Mouse (Mus musculus): ENCODE measurements around the gene Fam192a. TPM values are rescaled to one million over a fixed set of nuclear protein-coding genes. Genes with fewer than 3 reads are reported as not detected.

The Fam192a gene
- polyA plus RNA-seq, 3 experiments from 2014 or later, result 52.4 to 89.1 (median 66.9) TPM

DNA sequence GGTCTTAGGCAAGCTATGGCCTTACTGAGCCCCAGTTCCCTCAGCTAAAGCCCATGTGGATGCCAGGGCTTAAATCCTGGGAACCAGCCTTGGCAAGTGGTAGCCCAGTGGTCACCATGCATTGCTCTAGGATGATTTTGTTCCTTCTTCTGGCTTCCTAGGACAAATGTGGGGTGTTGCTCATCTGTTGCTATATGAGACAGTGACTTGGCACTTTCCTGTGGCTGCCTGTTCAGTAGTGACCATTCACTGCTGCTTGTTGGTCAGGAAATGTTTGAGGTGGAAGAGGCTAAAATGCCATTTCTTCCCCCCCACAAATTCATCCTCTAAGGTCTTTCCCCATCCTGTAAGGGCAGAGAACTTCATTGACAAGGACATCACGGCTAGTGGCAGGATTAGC is 32.4 kb downstream of the Fam192a start:
- no peak for ATAC-seq

DNA sequence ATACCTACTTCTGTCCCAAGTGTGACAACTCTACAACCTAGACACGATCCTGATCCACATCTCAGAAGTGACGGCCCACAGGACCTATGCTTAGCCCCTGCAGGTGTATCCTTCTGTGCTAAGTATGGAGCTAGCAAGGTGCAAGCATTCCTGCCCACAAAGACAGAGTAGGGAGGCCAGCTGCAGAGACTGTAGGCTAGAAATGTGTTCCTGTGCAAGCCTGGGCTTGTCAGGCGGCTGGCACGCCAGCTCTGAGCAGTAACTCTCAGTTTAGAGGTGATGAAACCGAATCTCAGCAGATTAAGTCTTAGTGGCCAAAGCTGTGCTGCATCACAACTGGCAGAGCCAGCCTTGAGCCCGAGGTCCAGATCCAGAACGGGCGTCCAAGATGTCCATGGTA is 33.7 kb downstream of the Fam192a start:
- no peak for ATAC-seq

DNA sequence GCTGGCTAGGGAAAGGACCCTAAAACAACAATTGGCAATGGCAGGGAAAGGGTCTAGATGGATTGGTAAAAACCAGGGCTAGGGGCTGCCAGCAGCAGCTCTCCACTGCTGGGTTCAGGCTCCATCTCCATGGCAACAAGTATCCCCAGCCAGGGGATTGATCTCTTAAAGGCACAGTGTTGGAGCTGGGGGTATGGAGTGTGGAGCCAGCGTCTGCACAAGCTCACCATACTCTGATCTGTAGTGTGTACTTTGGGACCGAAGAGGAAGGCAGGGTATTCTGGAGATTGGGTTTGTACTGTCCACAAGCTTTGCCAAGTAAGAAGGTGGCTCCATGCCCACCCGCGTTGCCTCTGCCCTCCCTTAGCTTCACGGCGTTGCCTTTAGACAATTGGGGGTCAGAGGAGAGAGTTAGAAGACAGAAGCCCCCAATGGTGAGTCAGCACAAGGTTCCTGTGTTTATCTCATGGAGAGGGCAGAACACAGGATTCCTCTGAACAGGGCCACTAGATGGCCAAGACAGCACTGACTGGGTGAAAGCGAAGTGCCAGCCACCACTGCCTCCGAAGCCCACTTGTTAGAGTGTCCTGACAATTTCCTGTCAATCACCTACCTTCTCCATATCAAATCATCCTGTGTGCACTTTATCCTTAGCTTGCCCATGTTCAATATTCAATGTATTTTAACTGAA is 34.5 kb downstream of the Fam192a start:
- no peak for ATAC-seq

DNA sequence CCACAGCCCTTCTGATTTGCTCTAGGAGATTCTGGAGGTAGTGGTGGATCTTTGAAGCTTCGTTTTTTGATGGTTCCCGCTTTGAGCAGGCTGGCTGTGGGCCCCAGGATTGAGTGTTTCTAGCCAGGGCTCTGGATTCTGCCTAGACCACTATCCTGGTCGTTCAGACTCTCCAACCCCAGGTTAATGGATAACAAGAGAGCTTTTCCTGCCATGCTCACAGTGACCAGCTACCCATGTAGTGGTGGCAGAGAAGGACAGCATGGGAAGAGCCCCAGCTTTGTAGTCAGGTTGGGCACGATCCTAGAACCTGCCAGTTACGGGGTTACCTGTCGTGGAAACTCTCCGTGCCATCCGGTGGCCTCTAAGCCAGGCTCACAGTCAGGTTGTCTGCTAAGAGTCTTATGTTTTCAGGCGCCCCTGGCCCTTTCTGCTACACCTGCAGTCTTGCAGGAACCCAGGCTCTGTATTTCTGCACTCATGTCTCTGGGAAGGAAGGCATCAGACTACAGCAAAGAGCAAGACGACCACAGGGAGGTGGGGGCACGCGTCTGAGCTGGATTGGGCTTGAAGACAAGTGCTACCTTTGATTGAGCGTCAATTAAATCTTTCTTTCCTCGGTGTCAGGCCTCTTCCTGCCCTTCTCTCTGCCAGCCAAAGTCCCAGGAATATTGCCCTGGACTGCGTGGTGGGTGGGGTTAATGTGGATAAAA is 35.2 kb downstream of the Fam192a start:
- no peak for ATAC-seq

DNA sequence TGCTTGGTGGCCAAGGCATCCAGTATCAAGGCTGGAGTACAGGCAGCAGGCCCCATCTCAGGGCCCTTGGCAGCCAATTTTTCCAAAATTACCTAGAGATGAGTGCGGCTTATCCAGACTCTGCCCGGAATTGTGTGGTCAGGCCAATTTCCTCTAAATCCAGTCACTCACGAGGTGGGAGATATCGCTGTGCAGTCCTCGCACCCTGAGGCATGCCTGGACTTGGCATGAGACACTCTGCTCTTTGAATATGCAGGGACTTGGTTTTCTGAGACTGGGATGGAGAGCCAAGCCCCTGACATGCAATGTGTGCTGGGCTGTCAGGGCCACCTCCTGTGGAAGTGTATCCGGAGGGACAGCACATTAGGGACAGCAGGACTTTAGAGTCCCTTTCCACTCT is 35.8 kb downstream of the Fam192a start:
- no peak for ATAC-seq

DNA sequence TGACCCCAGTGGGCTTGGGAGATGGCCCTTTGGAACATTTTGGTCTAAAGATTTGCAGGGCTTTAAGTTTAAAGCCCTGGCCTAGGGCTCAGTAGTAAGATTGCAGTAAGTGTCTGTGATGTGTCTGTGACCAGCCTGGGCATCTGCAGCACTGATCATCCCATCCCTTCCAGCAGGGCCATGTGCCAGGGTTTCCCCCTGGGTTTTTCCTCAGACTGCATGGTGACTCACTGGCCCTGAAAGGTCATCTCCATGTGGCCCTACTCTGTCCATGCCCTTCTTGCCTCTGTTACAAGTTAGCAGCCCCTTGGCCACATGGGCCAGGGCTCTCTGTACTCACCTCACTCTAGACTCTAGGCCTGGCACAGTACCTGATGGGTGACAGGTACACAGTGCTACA is 37.4 kb downstream of the Fam192a start:
- ATAC-seq, result no peak

DNA sequence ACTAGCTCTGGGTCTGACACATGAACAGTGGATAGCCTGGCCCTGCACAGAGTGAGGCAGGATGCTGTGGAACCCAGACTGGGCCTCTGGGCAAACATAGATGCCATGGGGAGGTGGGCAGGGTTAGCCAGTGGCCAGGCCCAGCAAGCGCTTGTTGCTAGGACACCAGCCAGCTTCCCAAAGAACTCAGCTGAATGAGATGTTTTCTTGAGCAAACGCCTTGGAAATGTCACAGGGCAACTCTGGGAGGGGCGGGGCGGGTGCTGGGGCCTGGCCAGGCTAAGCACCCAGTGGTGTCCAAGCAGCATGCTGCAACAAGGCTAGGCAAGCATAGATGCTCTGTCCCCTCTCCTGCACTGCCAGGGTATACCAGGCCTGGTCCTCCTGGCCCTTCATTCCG is 40.5 kb downstream of the Fam192a start:
- ATAC-seq, result no peak

DNA sequence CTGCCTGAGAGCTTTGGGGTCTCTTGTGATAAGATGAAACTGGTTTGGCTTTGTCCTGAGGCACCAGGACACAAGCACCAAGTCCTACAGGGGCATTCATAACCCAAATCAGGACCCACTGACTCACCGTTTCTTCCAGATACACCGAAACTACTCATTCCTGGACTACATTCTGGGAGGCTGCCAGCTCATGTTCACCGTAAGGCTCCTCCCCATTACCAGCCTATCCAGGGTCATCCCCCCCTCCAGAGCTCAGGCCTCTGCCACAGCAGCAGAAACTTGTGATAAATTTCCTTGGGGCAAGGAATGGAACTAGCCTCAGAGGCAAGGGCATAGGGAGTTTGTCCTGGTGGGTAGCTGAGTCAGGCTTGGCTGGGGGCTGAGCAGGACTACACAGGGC is 44.5 kb downstream of the Fam192a start:
- no peak for ATAC-seq

DNA sequence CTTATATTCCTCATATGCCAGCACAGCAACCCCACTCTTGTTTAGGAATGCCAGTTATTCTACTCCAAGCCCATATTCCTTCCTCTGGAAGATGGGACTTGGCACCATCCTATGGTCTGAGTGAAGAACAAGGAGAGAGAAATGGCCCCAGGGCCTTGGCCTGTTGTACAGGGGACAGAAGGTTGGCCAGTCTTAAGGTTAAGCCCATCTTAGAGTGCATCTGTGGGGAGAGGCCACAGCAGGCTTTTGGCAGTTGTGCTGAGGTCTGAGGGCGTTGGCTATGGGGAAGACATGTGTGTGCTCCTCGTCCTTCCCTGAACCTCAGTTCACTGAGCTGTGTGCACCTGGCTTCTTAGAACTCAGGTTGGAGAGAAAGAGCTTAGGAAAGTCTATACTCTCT is 49.1 kb downstream of the Fam192a start:
- ATAC-seq, result no peak

DNA sequence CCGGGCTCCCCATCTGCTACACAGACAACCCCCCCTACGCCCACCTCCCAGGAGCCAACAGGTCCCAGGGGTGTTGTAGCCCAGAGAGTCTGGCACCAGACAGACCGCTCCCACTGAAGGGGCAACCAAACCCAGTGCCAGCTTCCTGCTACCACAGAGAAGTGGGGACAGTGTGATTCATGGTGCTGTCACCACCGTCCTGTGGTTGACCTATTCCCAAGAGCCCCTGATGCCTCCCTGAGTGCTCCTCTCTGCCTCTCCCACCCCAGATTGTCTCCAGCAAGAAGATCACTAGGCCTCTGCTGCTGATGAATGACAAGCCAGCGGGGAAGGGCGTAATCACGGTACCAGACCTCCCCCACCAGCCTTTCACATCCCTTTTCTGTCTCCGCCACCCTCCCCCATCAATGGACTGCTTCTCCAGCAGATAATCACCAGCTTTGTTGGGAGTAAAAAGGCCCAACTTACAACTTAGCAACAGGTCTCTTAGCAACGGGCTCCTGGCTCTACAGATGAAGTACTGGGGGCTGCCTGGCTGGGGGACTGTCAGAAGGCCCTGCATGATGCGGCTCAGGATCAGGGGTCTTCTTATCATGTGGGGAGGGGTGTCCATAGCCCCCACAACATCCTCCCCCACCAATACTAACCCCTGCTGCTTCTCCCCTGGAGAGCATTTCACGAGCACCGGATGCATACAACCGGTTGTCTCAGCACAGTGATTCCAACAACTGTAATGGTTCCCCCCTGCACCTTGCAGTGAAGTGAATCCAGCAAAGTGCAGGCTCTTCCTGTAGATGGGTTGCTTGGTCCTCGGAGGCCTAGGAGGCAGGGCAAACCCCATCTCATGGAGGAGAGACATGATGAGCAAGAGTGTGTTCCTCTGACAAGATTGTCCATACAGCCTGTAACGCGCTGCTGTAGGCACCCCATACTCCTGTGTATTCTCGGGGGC is 50.0 kb downstream of the Fam192a start:
- no peak for ATAC-seq

DNA sequence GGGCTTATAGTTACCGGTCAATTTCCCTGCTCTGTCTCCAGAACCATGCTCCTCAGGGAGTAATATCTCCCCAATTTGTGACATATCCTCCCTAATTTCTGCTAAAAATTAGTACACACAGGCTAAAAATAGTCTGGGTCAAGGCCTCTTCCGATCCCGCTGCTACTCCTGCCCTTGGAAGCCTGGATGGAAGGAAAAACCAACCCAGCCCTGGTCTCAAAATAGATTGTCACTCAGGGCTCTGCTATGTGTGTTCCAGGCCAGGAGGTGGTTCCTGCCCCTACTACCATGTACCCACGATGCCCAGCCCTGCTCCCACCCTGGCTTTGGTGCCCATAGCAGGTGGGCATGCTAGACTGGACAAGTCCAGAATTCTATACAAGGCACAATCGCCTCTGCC is 51.8 kb downstream of the Fam192a start:
- ATAC-seq, result no peak

DNA sequence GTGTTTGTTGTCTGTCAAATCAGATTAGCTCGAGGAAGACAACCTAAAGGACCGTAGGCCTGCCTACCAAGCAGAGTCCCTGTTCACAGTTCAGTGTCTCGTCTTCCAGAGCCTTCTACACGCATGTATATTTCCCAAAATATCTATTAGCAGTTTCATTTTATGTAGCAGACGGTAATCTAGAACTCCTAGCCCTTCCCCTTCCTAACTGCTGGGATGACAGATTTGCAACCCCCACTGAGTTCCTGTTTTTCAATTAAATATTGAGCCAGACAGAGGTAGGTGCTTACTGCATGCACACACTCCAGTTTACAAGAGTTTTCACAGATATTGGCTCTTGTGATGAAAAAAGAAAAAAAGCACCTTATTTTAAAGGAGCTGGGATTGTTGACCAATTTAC is 52.3 kb downstream of the Fam192a start:
- ATAC-seq, result no peak

DNA sequence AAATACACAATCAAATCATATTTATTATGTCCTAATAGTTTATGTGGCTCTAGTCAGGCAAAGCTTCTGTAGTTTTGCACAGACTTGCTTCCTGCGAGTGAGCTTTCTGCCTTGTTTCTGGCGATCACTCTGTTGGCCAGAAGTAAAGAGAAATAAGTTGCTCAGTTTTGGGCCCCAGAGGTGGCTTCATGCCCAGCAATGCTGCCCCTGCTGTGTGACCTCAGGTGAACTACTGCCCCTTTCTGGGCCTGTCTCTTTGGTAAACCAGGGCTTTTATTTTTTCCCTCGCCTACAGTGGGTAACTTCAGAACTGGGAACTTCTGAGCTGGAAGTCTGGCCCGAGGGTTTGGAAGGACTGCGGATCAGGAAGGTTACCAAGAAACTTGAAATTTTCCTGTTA is 52.8 kb downstream of the Fam192a start:
- ATAC-seq, result no peak

DNA sequence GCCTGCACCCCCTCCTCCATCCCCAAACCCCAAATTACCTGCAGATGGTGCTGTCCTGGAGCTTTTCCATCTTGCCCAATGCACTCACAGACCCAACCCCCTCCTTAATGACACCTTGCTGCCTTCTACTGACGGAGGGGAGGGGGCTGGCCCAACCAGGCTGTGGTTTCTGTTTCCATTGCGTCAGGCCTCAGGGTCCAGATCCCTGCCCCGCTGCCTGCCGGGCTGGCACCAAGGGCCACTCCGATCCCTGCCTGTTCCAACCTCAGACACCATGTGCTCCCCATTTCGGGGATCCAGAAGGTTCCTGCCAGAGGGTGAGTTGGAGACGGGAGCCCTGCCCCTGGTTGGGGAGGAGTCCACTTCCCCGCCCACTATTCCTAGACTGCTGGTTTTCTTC is 57.8 kb downstream of the Fam192a start:
- ATAC-seq, result no peak

DNA sequence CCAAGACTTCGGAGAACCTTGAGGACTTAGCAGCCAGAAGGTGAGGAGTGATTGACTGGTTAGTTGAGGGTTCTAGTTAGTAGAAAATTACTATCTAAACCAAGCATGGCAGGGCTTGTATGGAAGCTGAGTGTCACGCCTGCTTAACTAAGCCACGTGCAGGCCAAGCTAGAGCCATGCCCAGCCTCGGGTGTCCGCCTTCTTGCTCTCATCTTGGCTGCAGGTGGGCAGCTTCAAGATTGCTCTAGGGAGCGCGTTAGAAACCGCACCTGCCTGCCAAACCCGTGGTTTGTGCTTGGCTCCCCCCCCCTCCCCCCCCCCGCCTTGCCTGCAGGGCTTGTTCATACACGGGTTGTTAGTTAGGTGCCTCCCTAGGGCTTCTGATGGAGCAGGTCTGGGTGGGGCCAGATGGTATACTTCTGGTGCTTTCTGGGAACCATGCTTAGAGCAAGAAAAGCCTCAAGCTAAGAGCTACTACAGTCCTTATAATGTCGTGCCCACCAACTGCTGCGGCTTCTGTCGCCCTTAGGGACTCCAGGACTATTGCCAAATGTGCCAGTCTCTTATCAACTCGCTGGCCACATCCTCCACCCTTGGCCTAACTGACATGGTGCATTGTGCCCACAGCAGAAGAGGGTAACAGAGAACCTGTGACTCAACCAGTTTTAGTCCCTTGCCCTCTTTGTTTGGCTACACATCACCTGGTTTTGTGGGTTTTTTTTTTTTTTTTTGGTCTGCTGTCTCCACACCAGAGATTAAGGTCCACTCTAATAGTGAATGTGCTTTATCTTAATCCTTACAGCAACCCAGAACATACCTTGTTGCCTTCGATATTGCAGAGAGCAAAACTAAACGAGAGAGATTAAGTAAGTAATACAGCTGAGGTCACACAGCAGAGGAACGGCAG is 60.7 kb downstream of the Fam192a start:
- ATAC-seq, result no peak

DNA sequence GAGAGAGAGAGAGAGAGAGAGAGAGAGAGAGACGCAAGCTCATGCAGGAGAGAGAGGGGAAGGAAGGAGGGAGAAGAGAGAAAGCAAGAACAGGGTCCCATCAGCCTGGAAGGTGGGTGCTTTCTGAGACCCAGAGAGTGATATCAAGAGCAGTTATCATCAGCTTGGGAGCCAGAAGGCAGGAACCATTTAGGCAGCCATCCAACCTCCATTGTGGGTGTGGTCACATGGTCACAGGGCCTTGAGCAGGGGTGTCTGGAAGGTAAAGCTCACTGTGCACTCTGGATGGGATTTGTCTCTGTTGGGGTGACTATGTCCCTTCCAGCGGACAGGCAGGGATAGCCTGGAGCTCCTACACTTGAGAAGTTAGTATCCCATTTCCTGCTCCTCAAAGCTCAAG is 61.8 kb downstream of the Fam192a start:
- no peak for ATAC-seq

DNA sequence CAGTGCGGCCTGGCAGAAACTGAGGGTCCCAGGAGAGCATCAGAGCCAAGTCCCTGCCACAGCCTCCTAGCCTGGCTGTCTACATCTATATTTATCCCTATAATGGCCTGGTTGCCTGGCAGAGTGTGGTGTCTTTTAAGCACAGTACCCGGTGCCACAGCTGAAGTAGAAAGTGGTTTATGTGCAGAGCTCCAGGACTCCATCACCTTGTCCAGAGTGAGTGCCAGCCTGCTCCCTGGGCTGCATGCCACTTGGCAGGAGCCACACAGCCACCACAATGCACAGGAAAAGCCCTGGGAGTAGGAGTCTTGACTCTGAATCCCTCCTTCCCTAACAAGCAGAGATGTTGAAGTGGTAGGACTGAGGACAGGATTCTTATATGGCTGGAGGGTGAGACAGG is 64.3 kb downstream of the Fam192a start:
- ATAC-seq, result no peak

DNA sequence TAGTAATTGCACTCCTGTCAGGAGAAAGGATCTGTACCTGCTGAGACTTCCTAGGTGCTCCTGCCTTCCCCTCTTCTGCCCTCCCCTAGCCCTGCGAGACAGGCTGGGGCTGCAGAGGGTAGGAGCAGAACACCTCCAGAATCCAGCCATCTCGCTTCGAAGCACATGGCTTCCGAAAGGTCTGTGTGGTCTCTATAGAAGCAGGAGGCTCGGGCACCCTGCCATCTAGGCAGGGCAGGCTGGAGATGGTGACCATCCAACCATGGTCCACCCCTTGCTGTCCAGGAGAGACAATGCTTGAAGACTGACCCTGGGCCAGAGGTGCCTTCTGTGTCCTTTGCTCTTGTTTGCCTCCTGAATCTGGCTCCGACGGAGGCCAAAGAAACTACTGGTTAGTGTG is 66.2 kb downstream of the Fam192a start:
- ATAC-seq, result no peak

DNA sequence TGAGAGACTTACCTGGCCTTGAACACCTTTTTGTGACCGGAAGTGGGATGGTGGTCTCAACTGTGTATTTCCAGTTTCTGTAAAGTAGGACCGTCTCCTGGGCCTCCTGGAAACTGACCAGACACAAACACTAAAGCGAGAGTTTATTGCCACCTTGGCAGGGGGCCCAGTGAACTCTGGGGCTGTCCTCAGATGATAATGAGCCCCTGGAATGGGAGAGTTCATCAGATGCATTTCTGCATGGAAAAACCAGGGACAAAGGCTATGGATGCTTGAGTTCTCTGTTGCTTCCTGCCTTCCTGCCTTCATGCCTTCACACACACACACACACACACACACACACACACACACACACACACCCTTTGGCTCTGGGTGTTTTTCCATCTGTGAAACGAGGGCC is 67.2 kb downstream of the Fam192a start:
- no peak for ATAC-seq

DNA sequence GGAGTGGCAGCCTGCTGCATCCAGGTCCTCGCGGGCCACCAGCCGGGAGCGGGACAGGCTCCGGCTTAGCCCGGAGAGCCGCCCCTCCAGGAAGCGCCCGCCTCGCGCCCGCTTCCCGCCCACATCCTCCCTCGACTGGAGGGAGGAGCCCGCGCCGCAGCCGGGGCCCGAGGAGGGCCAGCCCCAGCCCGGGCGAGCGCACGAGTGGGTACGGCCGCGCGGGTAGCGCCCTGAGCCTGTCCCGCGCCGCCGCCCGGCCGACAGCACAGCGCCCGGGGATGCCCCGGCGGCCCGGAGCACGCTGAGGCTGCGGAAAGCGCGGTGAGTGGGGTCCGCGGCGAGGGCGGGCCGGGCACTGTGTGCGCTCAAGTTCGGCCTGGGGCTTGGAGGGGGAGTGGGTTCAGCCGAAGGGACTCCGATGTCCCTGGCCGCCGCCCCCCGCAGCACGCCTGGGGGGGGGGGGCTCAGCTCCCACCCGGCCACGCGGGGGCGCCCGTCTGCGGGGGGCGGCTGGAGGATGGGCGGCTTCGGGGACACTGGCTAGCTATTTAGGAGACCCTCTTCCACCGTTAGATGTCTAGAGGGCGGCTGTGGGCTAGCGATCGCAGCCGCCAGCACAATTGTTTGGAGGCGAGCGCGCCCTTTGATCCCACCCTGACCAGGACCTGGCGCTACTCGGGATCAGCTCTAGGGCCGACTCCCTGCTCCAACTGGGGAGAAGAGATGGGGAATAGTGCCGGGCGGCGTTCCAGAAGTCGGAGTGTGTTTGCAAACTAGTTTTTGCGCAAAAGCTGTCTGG is 68.7 kb downstream of the Fam192a start, which contains the start of gene Cpne2:
TSS of gene Cpne2 (plus strand) at position 118 of the 799 bp plus-strand sequence.
- peak; percentile 87 for ATAC-seq

DNA sequence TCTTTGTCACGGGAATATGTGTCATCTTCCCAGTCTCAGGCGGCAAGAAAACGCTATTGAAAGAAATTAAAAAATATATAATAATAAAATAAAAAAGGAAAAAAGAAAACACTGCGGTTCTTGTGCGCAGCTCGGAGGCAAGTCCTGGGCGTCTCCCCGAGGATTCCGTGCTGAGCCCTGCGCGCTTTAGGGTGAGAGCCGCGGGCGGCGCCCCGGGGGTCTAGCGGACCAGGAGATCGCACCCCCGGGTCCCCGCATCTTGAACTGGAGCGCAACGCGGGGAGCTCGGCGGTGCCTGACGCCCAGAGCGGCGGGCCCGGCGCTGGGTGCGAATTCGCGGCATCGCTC is 69.3 kb downstream of the Fam192a start:
- ATAC-seq, result no peak

DNA sequence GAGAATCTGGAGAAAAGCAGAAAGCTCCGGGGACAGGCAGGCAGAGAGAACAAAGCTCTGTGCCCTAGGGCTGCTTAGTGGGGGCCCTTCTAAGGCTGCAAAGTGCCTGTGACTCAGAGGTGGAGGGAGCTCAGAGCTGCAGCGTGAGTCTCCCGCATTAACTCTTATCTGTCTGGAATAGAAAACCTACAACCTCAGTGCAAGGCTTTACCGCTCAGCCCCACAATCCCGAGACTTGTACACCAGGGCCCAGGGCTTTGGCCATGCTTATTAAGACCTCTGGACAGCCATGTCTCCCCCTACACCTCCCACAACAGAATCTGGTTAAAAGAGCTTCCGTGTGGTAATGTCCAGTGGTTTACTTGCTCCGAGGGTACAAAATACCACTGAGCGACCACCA is 69.8 kb downstream of the Fam192a start:
- ATAC-seq, result no peak
